Mouse (Mus musculus): Measurements from ENCODE around the gene Arrdc2.

DNA sequence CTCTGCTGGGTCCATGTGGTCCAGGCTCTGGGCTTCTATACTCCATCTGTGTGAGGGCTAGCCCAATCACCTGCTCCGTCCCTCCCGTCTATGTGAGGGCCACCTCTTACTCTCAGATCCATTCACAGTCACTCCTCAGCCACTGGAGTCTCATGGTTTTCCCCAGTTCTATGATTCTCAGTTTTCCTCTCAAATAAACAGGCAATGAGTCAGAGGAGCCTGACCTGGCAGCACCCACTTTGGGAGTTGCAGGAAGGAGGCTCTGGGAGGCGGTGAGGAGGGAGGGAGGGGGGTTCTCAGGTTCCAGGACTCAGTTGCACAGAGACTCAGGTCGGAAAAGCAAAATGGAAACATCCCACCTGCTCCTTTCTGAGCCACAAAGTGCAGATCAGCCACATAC, 26.6 kb downstream of the Arrdc2 start:
- TF ChIP-seq EP300 (IDR thresholded peaks at IDR 0.05; ENCODE audit: insufficient read depth, low read depth, low read length) (no peak), POLR2A (IDR thresholded peaks at IDR 0.05; ENCODE audit: insufficient read depth, low read length) (no peak)

Data from ES-Bruce4 (cell line).